Mouse (Mus musculus) myocyte (in vitro differentiated cells): ENCODE measurements at regions not wholly inside any gene's neighbourhood (a gene's known extent, or its start where the extent isn't known, plus 50 kb on each side); places are given as distances from the start of the nearest gene placed in this dataset.

ENCODE experiments used
- CEBPB ChIP-seq: IDR thresholded peaks from 2 replicates; pipeline ENCODE4 v1.6.1; 2011; ENCODE audit warnings: mild to moderate bottlenecking, moderate library complexity; ENCODE audit not compliant: poor library complexity, insufficient read depth, severe bottlenecking
- E2F4 ChIP-seq: IDR thresholded peaks from one replicate; pipeline ENCODE4 v1.6.1; 2011; ENCODE audit warnings: mild to moderate bottlenecking, control low read depth, moderate library complexity; ENCODE audit not compliant: insufficient read depth
- MAX ChIP-seq: IDR thresholded peaks from one replicate; pipeline ENCODE4 v1.6.1; 2011; ENCODE audit warnings: low read depth, mild to moderate bottlenecking, control low read depth
- MYOD1 ChIP-seq, 3 experiments: IDR thresholded peaks; one replicate each; pipeline ENCODE4 v1.6.1; 2011; ENCODE audit warnings: control low read depth in 2 of 3, low read depth in 2 of 3, mild to moderate bottlenecking in 2 of 3, moderate library complexity in 1 of 3; ENCODE audit not compliant: insufficient read length in 2 of 3, control insufficient read depth in 1 of 3
- MYOG ChIP-seq, 3 experiments: IDR thresholded peaks; one replicate each; pipeline ENCODE4 v1.6.1; 2011; ENCODE audit warnings: control low read depth in 2 of 3, low read depth in 2 of 3, mild to moderate bottlenecking in 2 of 3; ENCODE audit not compliant: insufficient read length in 2 of 3, control insufficient read depth in 1 of 3, insufficient read depth in 1 of 3
- POLR2A ChIP-seq: IDR thresholded peaks from one replicate; pipeline ENCODE4 v1.6.1; 2011; ENCODE audit warnings: low read depth, mild to moderate bottlenecking, control low read depth, moderate library complexity; ENCODE audit not compliant: insufficient read length
- POLR2AphosphoS2 ChIP-seq: IDR thresholded peaks from one replicate; pipeline ENCODE4 v1.6.1; 2011; ENCODE audit warnings: low read depth, control low read depth; ENCODE audit not compliant: insufficient read length
- REST ChIP-seq: IDR thresholded peaks from one replicate; pipeline ENCODE4 v1.6.1; 2011; ENCODE audit warnings: mild to moderate bottlenecking, control low read depth, moderate library complexity; ENCODE audit not compliant: insufficient read depth, insufficient read length
- SRF ChIP-seq: IDR thresholded peaks from one replicate; pipeline ENCODE4 v1.6.1; 2011; ENCODE audit warnings: low read depth; ENCODE audit not compliant: control insufficient read depth, insufficient read length
- TCF12 ChIP-seq: IDR thresholded peaks from one replicate; pipeline ENCODE4 v1.6.1; 2011; ENCODE audit warnings: mild to moderate bottlenecking, control low read depth; ENCODE audit not compliant: poor library complexity, insufficient read depth, severe bottlenecking
- TCF3 ChIP-seq: IDR thresholded peaks from one replicate; pipeline ENCODE4 v1.6.1; 2011; ENCODE audit warnings: low read depth, control low read depth; ENCODE audit not compliant: insufficient read length
- USF1 ChIP-seq: IDR thresholded peaks from one replicate; pipeline ENCODE4 v1.6.1; 2011; ENCODE audit warnings: low read depth, mild to moderate bottlenecking, control low read depth, moderate library complexity

- TF ChIP-seq POLR2A (no peak), E2F4 (no peak), TCF12 (no peak), MAX (no peak), POLR2AphosphoS2 (no peak), MYOG (IDR thresholded peaks at IDR 0.05; ENCODE audit: control insufficient read depth in 1 of 3, insufficient read depth in 1 of 3, insufficient read length in 2 of 3, low read depth in 2 of 3) (no peak), REST (no peak), CEBPB (no peak), SRF (no peak), USF1 (no peak), MYOD1 (IDR thresholded peaks at IDR 0.05; ENCODE audit: control insufficient read depth in 1 of 3, insufficient read length in 2 of 3, low read depth in 2 of 3) (no peak), TCF3 (no peak)
These were observed 440.4 kb downstream of the Fam198b start for GRCm38 (mm10) chr3:80324726-80325125.
